Mouse (Mus musculus) activated CD4-positive, CD25-positive, alpha-beta regulatory T cell, adult 4 months (primary cell): ENCODE results near the gene Prpf31. TPM values are rescaled to one million over a fixed set of nuclear protein-coding genes. Genes with fewer than 3 reads are reported as not detected.
"Not testable (repeated sequence)": the region's sequence is repeated elsewhere in the genome, so short reads cannot be mapped to it uniquely, and the experiment has no call there.

Source experiments
- ATAC-seq: one replicate; pipeline ENCODE4 v1.8.0; 2017
- polyA plus RNA-seq, 2 experiments: library from polyadenylated mRNA; unstranded; fragments of 100-300 nt; shearing (Covaris generic); gene quantifications; one replicate each; pipeline ENCODE4 v1.2.1; 2017

The Prpf31 gene
- polyA plus RNA-seq: 10 to 100 TPM; 78.4 to 96.2 TPM

GRCm38 (mm10) chr7:3629543-3630477 is at the start of gene Prpf31, which contains the start of gene Tfpt:
Gene Prpf31 (plus strand): TSS chr7:3629985.
Gene Tfpt (minus strand): TSS chr7:3629929.
- ATAC-seq: peak; percentile 76

- no peak for ATAC-seq
Observed at GRCm38 (mm10) chr7:3580029-3580428, 49.8 kb upstream of the Prpf31 start.

- no peak for ATAC-seq
Observed at GRCm38 (mm10) chr7:3585763-3586162, 44.0 kb upstream of the Prpf31 start.

GRCm38 (mm10) chr7:3586255-3586654 is 43.5 kb upstream of the Prpf31 start:
- no peak for ATAC-seq

- ATAC-seq: no peak
Observed at GRCm38 (mm10) chr7:3587292-3587691, 42.5 kb upstream of the Prpf31 start.

- no peak for ATAC-seq
Observed at GRCm38 (mm10) chr7:3590550-3590949, 39.2 kb upstream of the Prpf31 start.

- no peak for ATAC-seq
Observed at GRCm38 (mm10) chr7:3591534-3591933, 38.3 kb upstream of the Prpf31 start.

- no peak for ATAC-seq
Observed at GRCm38 (mm10) chr7:3593855-3594254, 35.9 kb upstream of the Prpf31 start.

GRCm38 (mm10) chr7:3594686-3595085 is 35.1 kb upstream of the Prpf31 start:
- peak; percentile 50 for ATAC-seq

GRCm38 (mm10) chr7:3595146-3595545 is 34.6 kb upstream of the Prpf31 start:
- ATAC-seq: peak; percentile 82

- not testable (repeated sequence) for ATAC-seq
Observed at GRCm38 (mm10) chr7:3597755-3598154, 32.0 kb upstream of the Prpf31 start.

- ATAC-seq: peak; percentile 73
Observed at GRCm38 (mm10) chr7:3601119-3601518, 28.7 kb upstream of the Prpf31 start.

GRCm38 (mm10) chr7:3606798-3607197 is 23.0 kb upstream of the Prpf31 start:
- ATAC-seq: no peak

GRCm38 (mm10) chr7:3607391-3607790 is 22.4 kb upstream of the Prpf31 start:
- no peak for ATAC-seq

GRCm38 (mm10) chr7:3608668-3609067 is 21.1 kb upstream of the Prpf31 start:
- ATAC-seq: no peak

GRCm38 (mm10) chr7:3609082-3609481 is 20.7 kb upstream of the Prpf31 start:
- ATAC-seq: no peak

- ATAC-seq: no peak
Observed at GRCm38 (mm10) chr7:3610437-3610836, 19.3 kb upstream of the Prpf31 start.

- ATAC-seq: no peak
Observed at GRCm38 (mm10) chr7:3611006-3611405, 18.8 kb upstream of the Prpf31 start.

GRCm38 (mm10) chr7:3614021-3614420 is 15.8 kb upstream of the Prpf31 start:
- no peak for ATAC-seq

- ATAC-seq: no peak
Observed at GRCm38 (mm10) chr7:3616057-3616388, 13.8 kb upstream of the Prpf31 start, which contains the start of gene Oscar. Gene Oscar (minus strand): TSS chr7:3616157.

- peak; percentile 22 for ATAC-seq
Observed at GRCm38 (mm10) chr7:3616389-3617241, 13.2 kb upstream of the Prpf31 start.

GRCm38 (mm10) chr7:3617242-3617995 is 12.4 kb upstream of the Prpf31 start, which contains the start of gene Ndufa3:
Gene Ndufa3 (plus strand): TSS chr7:3617373.
- peak; percentile 99 for ATAC-seq
